8 mouse cellular contexts compared by ENCODE assay signal in the genomic region with DNA sequence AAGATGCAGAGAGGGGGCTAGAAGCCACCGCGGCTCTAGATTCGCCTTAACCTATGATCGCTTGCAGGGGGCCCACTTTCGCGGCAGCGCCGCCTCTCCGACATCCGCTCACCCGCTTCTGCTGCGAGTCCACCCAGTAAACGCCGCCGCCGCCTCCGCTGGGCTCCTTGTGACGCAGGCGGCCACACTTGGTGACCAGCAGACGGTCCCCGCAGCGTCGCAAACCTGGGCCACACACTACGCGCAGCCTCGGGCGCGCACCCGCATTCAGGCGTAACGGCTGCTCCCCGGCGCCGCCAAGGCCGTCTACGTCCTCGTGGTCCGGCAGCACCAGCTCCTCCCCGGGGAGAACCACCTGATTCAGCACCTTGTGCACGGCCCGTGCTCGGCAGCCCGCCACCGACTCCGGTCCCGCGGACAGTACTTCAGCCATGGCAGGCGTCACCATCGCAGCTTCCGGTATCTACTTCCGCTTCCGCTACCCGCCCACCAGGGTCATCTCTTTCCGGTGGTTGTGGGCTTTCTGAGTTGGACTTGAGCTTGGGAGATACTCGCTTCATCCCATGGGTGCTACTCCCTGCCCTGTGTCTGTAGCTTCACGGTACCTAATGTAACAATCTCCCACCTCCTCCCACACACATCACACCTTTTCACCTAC. TPM values are rescaled to one million over a fixed set of nuclear protein-coding genes. Genes with fewer than 3 reads are reported as not detected.
A peak's percentile ranks its signal among the peaks of the same experiment; 100 is the strongest.
DNase-seq lines count a peak whose midpoint lies in the region; ATAC-seq lines count a peak whose summit lies in the region.

No protein-coding gene starts in this region.

- peak; percentile 93 for ATAC-seq in intestine, embryonic 16.5 days

- peak; percentile 91 for DNase-seq in adrenal gland, postnatal 10 days
- peak; percentile 87 for DNase-seq in embryo, embryonic 9.5 days (ENCODE audit: extremely low spot score)
- peak; percentile 59 to 83 for DNase-seq in gastrocnemius, postnatal 4 days (ENCODE audit: low spot score in 2 of 2)
- DNase-seq in left cerebral cortex, postnatal 36 days (ENCODE audit: low spot score in 2 of 2) = peak; percentile 90 to 92
- DNase-seq in midbrain, embryonic 10.5 days (ENCODE audit: low spot score) = peak; percentile 88
- DNase-seq in right cerebral cortex, postnatal 36 days (ENCODE audit: low spot score in 2 of 2) = peak; percentile 85 to 91
- peak; percentile 76 to 78 for DNase-seq in urinary bladder, postnatal 4 days (ENCODE audit: low spot score in 2 of 2)

- under 1% methylated on average over 56 of the region's 56 CpGs for WGBS in intestine, embryonic 16.5 days
- WGBS in midbrain, embryonic 10.5 days = under 1% methylated on average over 56 of the region's 56 CpGs

- H3K9ac ChIP-seq in intestine, embryonic 16.5 days (ENCODE audit: low read depth, low read length) = peak overlapping the region; percentile 91

- no peaks in the 10 kb centered on the region for H3K9me3 ChIP-seq in intestine, embryonic 16.5 days (ENCODE audit: control insufficient read depth, low read length)
- no peaks in the 10 kb centered on the region for H3K9me3 ChIP-seq in midbrain, embryonic 10.5 days (replicated peaks)

- peak overlapping the region; percentile 81 for H3K4me3 ChIP-seq in intestine, embryonic 16.5 days (ENCODE audit: low read length)
- peak overlapping the region; percentile 93 for H3K4me3 ChIP-seq in midbrain, embryonic 10.5 days

- no peaks in the 10 kb centered on the region for H3K27me3 ChIP-seq in intestine, embryonic 16.5 days (replicated peaks; ENCODE audit: control insufficient read depth, insufficient read depth, low read length)
- peaks cover 33% of the 10 kb centered on the region for H3K27me3 ChIP-seq in midbrain, embryonic 10.5 days (ENCODE audit: low read depth, poor library complexity, severe bottlenecking)

- H3K36me3 ChIP-seq in intestine, embryonic 16.5 days (ENCODE audit: control insufficient read depth, insufficient read depth, low read length) = peaks cover 8% of the 10 kb centered on the region; the same call in 1 of the 2 replicates
- peaks cover 38% of the 10 kb centered on the region for H3K36me3 ChIP-seq in midbrain, embryonic 10.5 days

- H3K4me1 ChIP-seq in intestine, embryonic 16.5 days (ENCODE audit: control insufficient read depth, insufficient read depth, low read length) = peaks cover 7% of the 10 kb centered on the region
- H3K4me1 ChIP-seq in midbrain, embryonic 10.5 days = peaks cover 19% of the 10 kb centered on the region

- intact Hi-C loops in left cerebral cortex, postnatal 36 days (cut with DNase I) = loop anchor here (1.0 kb wide), 1 partner anchor 22 kb away; the partner anchor contains the start of genes Dcaf10 and Exosc3

- peak overlapping the region; percentile 86 for H3K27ac ChIP-seq in intestine, embryonic 16.5 days (ENCODE audit: low read length)
- peak overlapping the region; percentile 94 for H3K27ac ChIP-seq in midbrain, embryonic 10.5 days (replicated peaks)

- peak overlapping the region; percentile 48 for H3K4me2 ChIP-seq in intestine, embryonic 16.5 days (ENCODE audit: low read depth, low read length)

RNA-seq across cellular contexts. Expression of gene Dcaf10, which starts 21.6 kb away (rescaled TPM):
- total RNA-seq in adrenal gland, postnatal 10 days (2021) = 10 to 100 TPM; 25.4 to 28.4 TPM
- total RNA-seq in gastrocnemius, postnatal 4 days (2021) = 10 to 100 TPM; 20.1 to 23.0 TPM
- polyA plus RNA-seq in intestine, embryonic 16.5 days (2015; fragmentation: Nextera tagmentation; extraction: Ambion mirVana) = 6.4 and 7.4 TPM in 2 replicates
- 10 to 100 TPM; 19.3 to 22.7 TPM for total RNA-seq in left cerebral cortex, postnatal 36 days (2021)
- 7.7 and 8.1 TPM in 2 replicates for polyA plus RNA-seq in midbrain, embryonic 10.5 days (2016; fragmentation: Nextera tagmentation; extraction: Ambion mirVana)

RNA-seq across cellular contexts. Expression of gene Exosc3, which starts 22.2 kb away (rescaled TPM):
- total RNA-seq in adrenal gland, postnatal 10 days (2021) = 10 to 100 TPM; 22.8 to 24.5 TPM
- total RNA-seq in gastrocnemius, postnatal 4 days (2021) = 10 to 100 TPM; 15.2 to 17.9 TPM
- 77.1 and 82.7 TPM in 2 replicates for polyA plus RNA-seq in intestine, embryonic 16.5 days (2015; fragmentation: Nextera tagmentation; extraction: Ambion mirVana)
- 10 to 100 TPM; 12.3 to 17.8 TPM for total RNA-seq in left cerebral cortex, postnatal 36 days (2021)
- 113 and 121 TPM in 2 replicates for polyA plus RNA-seq in midbrain, embryonic 10.5 days (2016; fragmentation: Nextera tagmentation; extraction: Ambion mirVana)

RNA-seq across cellular contexts. Expression of gene Trmt10b, which starts 23.4 kb away (rescaled TPM):
- 10 to 100 TPM in 1 of 2 experiments, 1 to 10 TPM in 1; 8.4 to 12.0 TPM for total RNA-seq in adrenal gland, postnatal 10 days (2021)
- total RNA-seq in gastrocnemius, postnatal 4 days (2021) = 1 to 10 TPM; 5.0 to 6.2 TPM
- 13.0 and 15.5 TPM in 2 replicates for polyA plus RNA-seq in intestine, embryonic 16.5 days (2015; fragmentation: Nextera tagmentation; extraction: Ambion mirVana)
- total RNA-seq in left cerebral cortex, postnatal 36 days (2021) = 10 to 100 TPM; 15.0 to 17.8 TPM
- polyA plus RNA-seq in midbrain, embryonic 10.5 days (2016; fragmentation: Nextera tagmentation; extraction: Ambion mirVana) = 19.3 and 20.7 TPM in 2 replicates

Comparison
In these comparisons a context has a peak if more than half of its experiments do, and no peak if none do; other contexts are left out.
1. Peak in every context shown above with its lines: DNase-seq, ATAC-seq, H3K4me3 ChIP-seq and H3K27ac ChIP-seq.